Mouse (Mus musculus) limb, embryonic 14.5 days (tissue): Measurements from ENCODE around the gene A630023A22Rik. TPM values are rescaled to one million over a fixed set of nuclear protein-coding genes. Genes with fewer than 3 reads are reported as not detected.

Source experiments
- ATAC-seq: fragments of 200-750 bp; cut with Nextera tagmentation; 2 replicates; pipeline ENCODE4 v1.8.0; 2017; ENCODE audit warnings: low read depth, moderate number of reproducible peaks, moderate TSS enrichment; ENCODE audit not compliant: low FRiP score
- DNase-seq: peaks from one replicate; pipeline ENCODE4 v3.0.0-alpha.2; 2015; ENCODE audit warnings: low spot score
- H3K27ac ChIP-seq: fragments of 300-500 bp; sonication (generic); replicated peaks from 2 replicates; pipeline ENCODE4 v1.5.1; 2014; ENCODE audit warnings: low read depth, mild to moderate bottlenecking, low read length, moderate library complexity, mixed read lengths
- H3K27me3 ChIP-seq: fragments of 300-500 bp; sonication (generic); 2 replicates; pipeline ENCODE4 v1.6.1; 2014; ENCODE audit warnings: low read length, mixed read lengths; ENCODE audit not compliant: control insufficient read depth, insufficient read depth
- H3K36me3 ChIP-seq: fragments of 300-500 bp; sonication (generic); 2 replicates; pipeline ENCODE4 v1.6.1; 2014; ENCODE audit warnings: mild to moderate bottlenecking, low read length, moderate library complexity, mixed read lengths; ENCODE audit not compliant: control insufficient read depth, insufficient read depth
- H3K4me1 ChIP-seq: fragments of 300-500 bp; sonication (generic); 2 replicates; pipeline ENCODE4 v1.6.1; 2014; ENCODE audit warnings: antibody characterized with exemption, low read length, mixed read lengths; ENCODE audit not compliant: control insufficient read depth, insufficient read depth
- H3K4me2 ChIP-seq: fragments of 300-500 bp; sonication (generic); replicated peaks from 2 replicates; pipeline ENCODE4 v1.6.1; 2014; ENCODE audit warnings: low read depth, mild to moderate bottlenecking, low read length, moderate library complexity; ENCODE audit not compliant: severe bottlenecking
- H3K4me3 ChIP-seq: fragments of 300-500 bp; sonication (generic); replicated peaks from 2 replicates; pipeline ENCODE4 v1.5.1; 2014; ENCODE audit warnings: low read length
- H3K9ac ChIP-seq: fragments of 300-500 bp; sonication (generic); 2 replicates; pipeline ENCODE4 v1.6.1; 2014; ENCODE audit warnings: mild to moderate bottlenecking, low read depth, low read length, moderate library complexity; ENCODE audit not compliant: severe bottlenecking
- H3K9me3 ChIP-seq: fragments of 300-500 bp; sonication (generic); 2 replicates; pipeline ENCODE4 v1.6.1; 2016; ENCODE audit warnings: low read length; ENCODE audit not compliant: control insufficient read depth
- POLR2A ChIP-seq: fragments of 200-500 bp; IDR thresholded peaks from 2 replicates; pipeline ENCODE4 v1.8.0; 2012; ENCODE audit warnings: inconsistent platforms, mild to moderate bottlenecking, moderate library complexity, borderline replicate concordance; ENCODE audit not compliant: insufficient read depth, insufficient read length; ENCODE audit errors: extremely low read depth
- WGBS: fragments of 180-500 bp; shearing (Covaris S2); extraction: QIAGEN DNeasy Blood & Tissue Kit; methylation state at CpG from one replicate; pipeline ENCODE4 v1.1.7; 2014; 5-methylcytosine and 5-hydroxymethylcytosine counted together
- polyA plus RNA-seq, 2 experiments: library from polyadenylated mRNA; depleted of rRNA in 1 of 2; stranded (reverse) in 1 of 2; unstranded in 1 of 2; fragments of >200 nt; fragmentation: Nextera tagmentation in 1 of 2; extraction: Ambion mirVana in 1 of 2; gene quantifications; 2 replicates each; pipeline versions ENCODE4 v1.2.1 to v1.2.3; 2012 to 2014

A630023A22Rik gene
- polyA plus RNA-seq, 2 experiments: not detected

- H3K4me1 ChIP-seq: 0 out of 2 replicates have a peak, but pooled peaks cover 3% of the 10 kb centered on the region
- H3K9me3 ChIP-seq: no peaks in the 10 kb centered on the region
- TF ChIP-seq POLR2A: no peak
- H3K27ac ChIP-seq: no peak overlapping the region
- DNase-seq: no peak
- no peak for ATAC-seq
- H3K4me2 ChIP-seq: no peak overlapping the region
- no peaks in the 10 kb centered on the region for H3K27me3 ChIP-seq
- no peaks in the 10 kb centered on the region for H3K36me3 ChIP-seq
- H3K9ac ChIP-seq: no peak overlapping the region
- no peak overlapping the region for H3K4me3 ChIP-seq
Measured at GRCm38 (mm10) chr14:34135391-34135790, 32.8 kb upstream of the A630023A22Rik start.

GRCm38 (mm10) chr14:34131216-34131615, 28.7 kb upstream of the A630023A22Rik start:
- Histone ChIP-seq H3K27me3 (no peaks in the 10 kb centered on the region), H3K4me3 (no peak overlapping the region), H3K9ac (no peak overlapping the region), H3K4me2 (no peak overlapping the region), H3K4me1 (no peaks in the 10 kb centered on the region), H3K27ac (no peak overlapping the region), H3K36me3 (no peaks in the 10 kb centered on the region), H3K9me3 (no peaks in the 10 kb centered on the region)
- WGBS: 64% methylated on average over 6 of the region's 6 CpGs
- no peak for TF ChIP-seq POLR2A
- DNase-seq (no peak), ATAC-seq (no peak)

- 81% methylated on average over 4 of the region's 4 CpGs for WGBS
- no peaks in the 10 kb centered on the region for H3K27me3 ChIP-seq
- DNase-seq (no peak), ATAC-seq (no peak)
- TF ChIP-seq POLR2A: no peak
- no peaks in the 10 kb centered on the region for H3K4me1 ChIP-seq
- H3K9ac ChIP-seq: no peak overlapping the region
- H3K4me3 ChIP-seq: no peak overlapping the region
- no peak overlapping the region for H3K27ac ChIP-seq
- H3K4me2 ChIP-seq: no peak overlapping the region
- no peaks in the 10 kb centered on the region for H3K36me3 ChIP-seq
- no peaks in the 10 kb centered on the region for H3K9me3 ChIP-seq
Measured at GRCm38 (mm10) chr14:34121691-34122090, 19.1 kb upstream of the A630023A22Rik start.

GRCm38 (mm10) chr14:34120923-34121351, 18.4 kb upstream of the A630023A22Rik start:
- no peak for TF ChIP-seq POLR2A
- 92% methylated on average over 3 of the region's 3 CpGs for WGBS
- no peak overlapping the region for H3K27ac ChIP-seq
- no peak for DNase-seq
- H3K4me1 ChIP-seq: no peaks in the 10 kb centered on the region
- ATAC-seq: no peak
- H3K27me3 ChIP-seq: no peaks in the 10 kb centered on the region
- H3K9me3 ChIP-seq: no peaks in the 10 kb centered on the region
- H3K4me2 ChIP-seq: no peak overlapping the region
- H3K9ac ChIP-seq: no peak overlapping the region
- H3K36me3 ChIP-seq: no peaks in the 10 kb centered on the region
- H3K4me3 ChIP-seq: no peak overlapping the region

- ATAC-seq (no peak), DNase-seq (no peak)
- Histone ChIP-seq H3K9me3 (no peaks in the 10 kb centered on the region), H3K9ac (no peak overlapping the region), H3K4me3 (no peak overlapping the region), H3K4me2 (no peak overlapping the region), H3K27me3 (no peaks in the 10 kb centered on the region), H3K4me1 (no peaks in the 10 kb centered on the region), H3K27ac (no peak overlapping the region), H3K36me3 (no peaks in the 10 kb centered on the region)
- TF ChIP-seq POLR2A: no peak
- WGBS: 75% methylated on average over 12 of the region's 12 CpGs
Measured at GRCm38 (mm10) chr14:34120016-34120910, 17.7 kb upstream of the A630023A22Rik start.
